Mouse (Mus musculus): Measurements from ENCODE around the gene Fgfr2.
A peak's percentile ranks its signal among the peaks of the same experiment; 100 is the strongest.

GRCm38 (mm10) chr7:132673931-132674755, 449.0 kb downstream of the Fgfr2 start:
- TF ChIP-seq TCF12 (IDR thresholded peaks at IDR 0.05; ENCODE audit: insufficient read depth, poor library complexity, severe bottlenecking) (peak; percentile 65), POLR2A (IDR thresholded peaks at IDR 0.05; ENCODE audit: insufficient read length, low read depth) (no peak), E2F4 (IDR thresholded peaks at IDR 0.05; ENCODE audit: insufficient read depth) (no peak), MYOG (IDR thresholded peaks at IDR 0.05; ENCODE audit: control insufficient read depth in 1 of 3, insufficient read depth in 1 of 3, insufficient read length in 2 of 3, low read depth in 2 of 3) (peak; percentile 82 to 99 (median 93)), USF1 (IDR thresholded peaks at IDR 0.05; ENCODE audit: low read depth) (no peak), MYOD1 (IDR thresholded peaks at IDR 0.05; ENCODE audit: control insufficient read depth in 1 of 3, insufficient read length in 2 of 3, low read depth in 2 of 3) (peak; percentile 74 to 99 (median 94)), REST (IDR thresholded peaks at IDR 0.05; ENCODE audit: insufficient read depth, insufficient read length) (no peak)
